Mouse (Mus musculus): ENCODE results near the gene Osbpl8. TPM values are rescaled to one million over a fixed set of nuclear protein-coding genes. Genes with fewer than 3 reads are reported as not detected.
"Not testable (repeated sequence)": the region's sequence is repeated elsewhere in the genome, so short reads cannot be mapped to it uniquely, and the experiment has no call there.

The Osbpl8 gene
- polyA plus RNA-seq, 1 experiment = 25.0 TPM

DNA sequence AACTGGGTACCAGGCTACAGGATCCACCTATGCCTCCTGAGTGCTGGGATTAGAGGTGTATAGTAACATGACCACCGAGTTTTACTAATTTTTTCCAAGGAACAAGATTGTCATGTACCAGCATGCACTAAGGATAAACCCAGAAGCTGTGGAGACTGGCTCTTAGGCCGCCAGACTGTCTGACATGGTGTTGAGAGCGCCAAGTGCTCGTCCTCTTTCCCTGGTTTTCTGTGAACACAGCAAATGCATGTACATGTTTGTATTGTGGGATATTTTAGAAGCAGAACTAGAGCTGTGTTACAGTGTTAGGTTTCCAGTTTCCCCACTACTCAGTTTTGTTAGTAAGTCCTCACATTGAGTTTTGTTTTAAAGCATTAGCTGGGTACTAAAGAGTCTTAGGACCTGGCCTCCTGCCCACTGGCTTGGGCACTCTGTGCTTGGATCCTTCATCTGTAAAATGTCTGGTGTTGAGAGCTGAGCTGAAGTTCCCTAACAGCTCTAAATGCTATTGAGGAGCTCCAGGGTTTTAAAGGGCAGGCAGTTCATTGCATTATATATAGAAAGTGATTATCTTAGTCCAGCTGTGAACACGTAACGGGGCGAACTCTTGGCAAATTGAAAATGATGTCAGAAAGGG is 19.2 kb downstream of the Osbpl8 start:
- Histone ChIP-seq H3K27ac (ENCODE audit: control insufficient read depth, insufficient read depth, low read depth, low read length, poor library complexity) (no peak overlapping the region), H3K4me1 (ENCODE audit: control insufficient read depth, insufficient read depth, low read length) (no peaks in the 10 kb centered on the region; the same call in none of the 2 replicates), H3K4me3 (replicated peaks; ENCODE audit: control insufficient read depth, low read depth, low read length) (no peak overlapping the region)
- TF ChIP-seq CTCF (IDR thresholded peaks at IDR 0.05; ENCODE audit: control insufficient read depth, insufficient read depth, low read length) (no peak), POLR2A (IDR thresholded peaks at IDR 0.05; ENCODE audit: borderline replicate concordance, control insufficient read depth, low read depth, low read length) (no peak)
- 84% methylated on average over 7 of the region's 7 CpGs for WGBS

DNA sequence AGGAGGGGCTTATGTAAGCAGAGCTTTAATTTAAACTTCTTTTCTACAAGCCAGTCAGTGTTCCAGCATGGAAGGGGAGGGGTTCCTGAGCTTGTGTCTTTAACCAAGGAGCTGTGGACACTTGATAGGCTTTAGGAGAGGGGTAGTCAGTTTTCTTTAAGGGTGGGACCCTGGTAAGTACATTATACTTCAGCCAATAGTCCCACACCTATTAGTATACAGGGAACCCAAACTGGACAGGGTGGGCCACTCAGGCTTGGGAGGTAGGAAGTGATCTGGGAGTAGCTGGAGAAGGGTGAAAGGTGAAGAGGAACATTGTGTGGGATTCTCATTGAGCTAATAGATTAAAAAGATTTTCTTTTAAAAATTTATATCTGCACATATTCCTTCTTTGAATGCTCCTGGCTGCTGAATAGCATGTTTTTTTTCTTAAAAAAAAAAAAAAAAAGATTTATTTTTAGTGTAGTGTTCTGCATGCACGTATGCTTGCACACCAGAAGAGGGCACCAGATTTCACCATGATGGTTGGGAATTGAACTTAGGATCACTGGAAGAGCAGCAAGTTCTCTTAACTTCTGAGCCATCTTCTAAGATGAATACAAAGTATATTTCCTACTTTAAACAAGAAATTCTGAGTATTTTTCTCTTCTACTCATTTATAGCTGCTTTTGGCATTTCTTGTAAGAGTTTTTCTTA is 21.2 kb downstream of the Osbpl8 start:
- no peak overlapping the region for H3K4me3 ChIP-seq (replicated peaks; ENCODE audit: control insufficient read depth, low read depth, low read length)
- WGBS = 86% methylated on average over 1 of the region's 1 CpGs
- TF ChIP-seq POLR2A (IDR thresholded peaks at IDR 0.05; ENCODE audit: borderline replicate concordance, control insufficient read depth, low read depth, low read length) (no peak), CTCF (IDR thresholded peaks at IDR 0.05; ENCODE audit: control insufficient read depth, insufficient read depth, low read length) (no peak)
- H3K27ac ChIP-seq (ENCODE audit: control insufficient read depth, insufficient read depth, low read depth, low read length, poor library complexity) = no peak overlapping the region
- no peaks in the 10 kb centered on the region; the same call in 1 of the 2 replicates for H3K4me1 ChIP-seq (ENCODE audit: control insufficient read depth, insufficient read depth, low read length)

DNA sequence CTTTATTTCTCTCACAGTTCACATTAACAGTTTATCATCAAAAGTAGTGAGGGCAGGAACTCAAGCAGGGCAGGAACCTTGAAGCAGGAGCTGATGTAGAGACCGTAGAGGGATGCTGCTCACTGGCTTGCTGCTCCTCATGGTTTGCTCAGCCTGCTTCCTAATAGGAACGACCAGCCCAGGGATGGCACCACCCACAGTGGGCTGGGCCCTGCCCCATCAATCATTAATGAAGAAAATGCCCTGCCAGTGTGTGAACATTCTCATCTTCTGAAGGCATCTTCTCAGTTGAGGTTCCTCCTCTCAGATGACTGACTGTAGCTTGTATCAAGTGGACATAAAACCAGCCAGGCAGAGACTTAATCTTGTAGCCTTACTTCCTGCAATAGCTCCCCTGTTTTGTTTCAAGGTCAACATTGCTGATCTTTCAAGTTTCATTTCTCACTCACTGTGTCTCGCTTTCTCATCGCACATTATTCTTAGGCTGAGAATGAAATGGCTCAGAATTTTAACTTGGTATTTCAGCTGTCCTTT is 24.5 kb downstream of the Osbpl8 start:
- 67% methylated on average over 4 of the region's 4 CpGs for WGBS
- TF ChIP-seq CTCF (IDR thresholded peaks at IDR 0.05; ENCODE audit: control insufficient read depth, insufficient read depth, low read length) (no peak), POLR2A (IDR thresholded peaks at IDR 0.05; ENCODE audit: borderline replicate concordance, control insufficient read depth, low read depth, low read length) (no peak)
- Histone ChIP-seq H3K4me3 (replicated peaks; ENCODE audit: control insufficient read depth, low read depth, low read length) (no peak overlapping the region), H3K27ac (ENCODE audit: control insufficient read depth, insufficient read depth, low read depth, low read length, poor library complexity) (no peak overlapping the region), H3K4me1 (ENCODE audit: control insufficient read depth, insufficient read depth, low read length) (no peaks in the 10 kb centered on the region; the same call in 1 of the 2 replicates)

GRCm38 (mm10) chr10:111190110-111190795 is 25.7 kb downstream of the Osbpl8 start:
- TF ChIP-seq CTCF (IDR thresholded peaks at IDR 0.05; ENCODE audit: control insufficient read depth, insufficient read depth, low read length) (no peak), POLR2A (IDR thresholded peaks at IDR 0.05; ENCODE audit: borderline replicate concordance, control insufficient read depth, low read depth, low read length) (no peak)
- 94% methylated on average over 6 of the region's 6 CpGs for WGBS
- no peak overlapping the region for H3K4me3 ChIP-seq (replicated peaks; ENCODE audit: control insufficient read depth, low read depth, low read length)
- no peaks in the 10 kb centered on the region for H3K4me1 ChIP-seq (ENCODE audit: control insufficient read depth, insufficient read depth, low read length)
- H3K27ac ChIP-seq (ENCODE audit: control insufficient read depth, insufficient read depth, low read depth, low read length, poor library complexity) = no peak overlapping the region

GRCm38 (mm10) chr10:111193536-111193935 is 29.0 kb downstream of the Osbpl8 start:
- no peaks in the 10 kb centered on the region for H3K4me1 ChIP-seq (ENCODE audit: control insufficient read depth, insufficient read depth, low read length)
- WGBS = 81% methylated on average over 4 of the region's 4 CpGs
- TF ChIP-seq POLR2A (IDR thresholded peaks at IDR 0.05; ENCODE audit: borderline replicate concordance, control insufficient read depth, low read depth, low read length) = no peak
- no peak for TF ChIP-seq CTCF (IDR thresholded peaks at IDR 0.05; ENCODE audit: control insufficient read depth, insufficient read depth, low read length)
- no peak overlapping the region for H3K4me3 ChIP-seq (replicated peaks; ENCODE audit: control insufficient read depth, low read depth, low read length)
- no peak overlapping the region for H3K27ac ChIP-seq (ENCODE audit: control insufficient read depth, insufficient read depth, low read depth, low read length, poor library complexity)

DNA sequence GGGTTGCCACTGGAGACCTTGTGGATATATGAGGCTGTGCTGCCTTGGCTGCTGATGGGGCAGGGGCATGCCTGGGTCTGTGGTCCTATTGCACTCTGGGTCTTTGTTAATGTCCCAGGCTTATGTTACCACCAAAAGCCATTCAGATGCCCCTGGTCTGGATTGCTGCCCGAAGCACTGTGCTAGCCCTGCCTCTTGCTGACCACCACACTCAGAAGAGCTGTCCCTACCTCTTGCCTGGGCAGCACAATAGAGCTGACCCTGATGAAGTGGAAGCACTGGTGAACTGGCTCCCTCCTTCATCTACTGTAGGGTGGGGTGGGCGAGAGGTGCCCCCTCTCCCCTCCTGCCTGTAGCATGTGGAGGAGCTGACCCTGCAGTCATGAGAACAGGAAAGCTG is 31.6 kb downstream of the Osbpl8 start:
- TF ChIP-seq POLR2A (IDR thresholded peaks at IDR 0.05; ENCODE audit: borderline replicate concordance, control insufficient read depth, low read depth, low read length) (no peak), CTCF (IDR thresholded peaks at IDR 0.05; ENCODE audit: control insufficient read depth, insufficient read depth, low read length) (no peak)
- Histone ChIP-seq H3K27ac (ENCODE audit: control insufficient read depth, insufficient read depth, low read depth, low read length, poor library complexity) (no peak overlapping the region), H3K4me1 (ENCODE audit: control insufficient read depth, insufficient read depth, low read length) (no peaks in the 10 kb centered on the region), H3K4me3 (replicated peaks; ENCODE audit: control insufficient read depth, low read depth, low read length) (no peak overlapping the region)
- WGBS = 89% methylated on average over 2 of the region's 2 CpGs

GRCm38 (mm10) chr10:111198705-111199104 is 34.2 kb downstream of the Osbpl8 start:
- not testable (repeated sequence) for H3K27ac ChIP-seq (ENCODE audit: control insufficient read depth, insufficient read depth, low read depth, low read length, poor library complexity); H3K4me3 ChIP-seq (replicated peaks; ENCODE audit: control insufficient read depth, low read depth, low read length); H3K4me1 ChIP-seq (ENCODE audit: control insufficient read depth, insufficient read depth, low read length)
- WGBS = 37% methylated on average over 5 of the region's 5 CpGs

GRCm38 (mm10) chr10:111201120-111201519 is 36.6 kb downstream of the Osbpl8 start:
- WGBS = 86% methylated on average over 7 of the region's 7 CpGs
- Histone ChIP-seq H3K4me1 (ENCODE audit: control insufficient read depth, insufficient read depth, low read length) (no peaks in the 10 kb centered on the region), H3K27ac (ENCODE audit: control insufficient read depth, insufficient read depth, low read depth, low read length, poor library complexity) (no peak overlapping the region), H3K4me3 (replicated peaks; ENCODE audit: control insufficient read depth, low read depth, low read length) (no peak overlapping the region)
- TF ChIP-seq POLR2A (IDR thresholded peaks at IDR 0.05; ENCODE audit: borderline replicate concordance, control insufficient read depth, low read depth, low read length) (no peak), CTCF (IDR thresholded peaks at IDR 0.05; ENCODE audit: control insufficient read depth, insufficient read depth, low read length) (no peak)

Measured in bone marrow, adult 2 months (tissue).